Mouse (Mus musculus): ENCODE measurements around the gene Synj2.

The Synj2 gene

GRCm38 (mm10) chr17:5941230-5942043 is at the start of gene Synj2:
Synj2 (plus strand) TSS chr17:5941280.
- DNase-seq (ENCODE audit: extremely low spot score, low read depth, low spot score) = no peak

DNA sequence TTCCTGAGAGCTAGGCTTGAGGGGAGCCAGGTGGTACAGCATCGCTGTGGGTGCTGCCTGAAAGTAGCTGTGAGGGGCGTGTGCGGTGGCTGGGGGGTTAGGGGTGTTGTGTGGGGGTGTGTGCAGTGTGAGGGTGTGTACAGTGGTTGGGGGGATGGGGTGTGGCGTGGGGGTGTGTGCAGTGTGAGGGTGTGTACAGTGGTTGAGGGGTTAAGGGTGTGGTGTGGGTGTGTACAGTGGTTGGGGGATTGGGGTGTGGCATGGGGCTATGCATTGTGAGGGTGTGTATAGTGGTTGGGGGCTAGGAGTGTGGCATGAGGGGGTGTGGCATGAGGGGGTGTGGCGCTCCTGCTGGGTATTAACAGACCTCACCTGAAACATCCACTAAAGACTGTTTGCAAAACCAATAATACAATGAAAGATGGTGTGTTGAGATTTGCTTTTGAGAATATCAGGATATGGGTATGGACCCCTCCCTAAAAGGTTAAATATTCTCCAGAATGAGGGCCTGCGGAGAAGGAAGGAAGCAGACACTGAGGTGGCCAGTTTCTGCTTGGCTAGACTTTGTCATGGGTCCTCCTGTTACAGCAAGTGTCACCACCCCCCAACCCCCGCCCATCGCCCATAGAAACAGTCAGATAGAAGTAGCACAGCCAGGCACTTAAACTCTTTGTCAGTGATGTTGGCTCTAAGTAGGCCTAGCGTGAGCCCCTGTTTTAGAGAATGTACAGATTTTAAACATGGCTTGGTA is 49.0 kb upstream of the Synj2 start:
- no peak for DNase-seq (ENCODE audit: extremely low spot score, low read depth, low spot score)

DNA sequence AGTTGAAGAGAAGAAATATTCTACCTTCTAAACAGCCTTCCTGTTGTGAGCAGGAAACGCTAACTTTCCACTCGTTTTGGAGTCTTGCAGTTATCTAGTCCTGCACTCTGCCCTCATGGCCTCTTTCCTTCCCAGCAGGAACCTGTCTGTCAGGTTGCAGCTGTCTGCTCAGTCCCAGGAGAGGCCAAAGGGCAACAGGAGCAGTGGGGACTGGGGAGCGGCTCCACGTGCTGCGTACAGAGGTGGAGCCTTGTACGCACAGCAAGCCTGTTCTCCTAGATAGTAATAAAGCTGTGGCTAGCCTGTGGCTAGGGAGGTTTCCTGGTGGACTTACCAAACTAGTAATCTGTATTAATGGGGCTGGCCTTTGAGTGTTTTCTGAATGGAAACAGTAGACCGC is 48.0 kb upstream of the Synj2 start:
- DNase-seq (ENCODE audit: extremely low spot score, low read depth, low spot score) = no peak

DNA sequence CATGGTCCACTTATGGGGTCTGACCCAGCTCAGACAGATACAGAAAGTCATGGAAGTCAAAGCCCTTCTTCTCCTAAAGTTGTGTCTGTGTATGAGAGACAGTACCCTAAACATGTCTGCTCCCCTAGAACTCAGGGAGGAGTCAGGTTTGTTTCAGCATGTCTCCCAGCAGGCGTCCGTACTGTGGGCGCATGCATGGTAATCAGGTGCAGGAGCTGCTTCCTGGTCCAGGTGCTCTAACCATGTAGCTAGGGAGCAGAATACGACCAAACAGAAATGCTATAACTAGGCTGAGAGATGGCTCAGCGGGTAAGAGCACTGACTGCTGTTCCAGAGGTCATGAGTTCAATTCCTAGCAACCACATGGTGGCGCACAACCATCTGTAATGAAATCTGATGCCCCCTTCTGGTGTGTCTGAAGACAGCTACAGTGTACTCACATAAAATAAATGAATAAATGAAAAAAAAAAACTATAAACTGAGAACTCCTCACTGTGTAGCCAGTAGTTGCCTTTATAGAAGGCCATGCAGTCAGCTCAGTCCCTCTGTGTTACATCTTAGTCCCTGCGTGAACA is 47.4 kb upstream of the Synj2 start:
- no peak for DNase-seq (ENCODE audit: extremely low spot score, low read depth, low spot score)

GRCm38 (mm10) chr17:5896066-5896465 is 45.0 kb upstream of the Synj2 start:
- DNase-seq (ENCODE audit: extremely low spot score, low read depth, low spot score) = no peak

- DNase-seq (ENCODE audit: extremely low spot score, low read depth, low spot score) = no peak
These were observed 44.5 kb upstream of the Synj2 start for GRCm38 (mm10) chr17:5896607-5897006.

GRCm38 (mm10) chr17:5897326-5898200 is 43.5 kb upstream of the Synj2 start:
- no peak for DNase-seq (ENCODE audit: extremely low spot score, low read depth, low spot score)

GRCm38 (mm10) chr17:5899251-5899650 is 41.8 kb upstream of the Synj2 start:
- DNase-seq (ENCODE audit: extremely low spot score, low read depth, low spot score) = no peak

DNA sequence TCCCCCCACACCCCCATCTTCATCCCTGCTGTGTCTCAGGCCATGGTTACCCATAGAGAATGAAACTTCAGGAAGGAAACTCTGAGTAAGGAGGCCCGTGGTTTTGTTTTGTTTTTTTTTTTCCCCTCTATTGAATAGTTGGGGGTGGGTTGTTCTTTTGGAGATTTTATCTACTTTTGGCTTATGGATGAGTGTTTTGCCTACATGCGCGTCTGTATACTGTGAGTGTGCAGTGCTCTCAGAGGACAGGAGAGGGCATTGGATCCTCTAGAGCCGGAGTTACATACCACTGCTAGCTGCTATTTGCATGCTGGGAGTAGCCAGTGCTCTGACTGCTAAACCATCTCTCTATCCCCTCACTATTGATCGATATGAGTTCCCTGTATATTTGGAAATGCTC is 39.7 kb upstream of the Synj2 start:
- DNase-seq (ENCODE audit: extremely low spot score, low read depth, low spot score) = no peak

GRCm38 (mm10) chr17:5903630-5904301 is 37.3 kb upstream of the Synj2 start:
- DNase-seq (ENCODE audit: extremely low spot score, low read depth, low spot score) = no peak

GRCm38 (mm10) chr17:5909681-5910080 is 31.4 kb upstream of the Synj2 start:
- DNase-seq (ENCODE audit: extremely low spot score, low read depth, low spot score) = no peak

- DNase-seq (ENCODE audit: extremely low spot score, low read depth, low spot score) = no peak
These were observed 29.5 kb upstream of the Synj2 start for GRCm38 (mm10) chr17:5911591-5911990.

GRCm38 (mm10) chr17:5912797-5913196 is 28.3 kb upstream of the Synj2 start:
- DNase-seq (ENCODE audit: extremely low spot score, low read depth, low spot score) = no peak

DNA sequence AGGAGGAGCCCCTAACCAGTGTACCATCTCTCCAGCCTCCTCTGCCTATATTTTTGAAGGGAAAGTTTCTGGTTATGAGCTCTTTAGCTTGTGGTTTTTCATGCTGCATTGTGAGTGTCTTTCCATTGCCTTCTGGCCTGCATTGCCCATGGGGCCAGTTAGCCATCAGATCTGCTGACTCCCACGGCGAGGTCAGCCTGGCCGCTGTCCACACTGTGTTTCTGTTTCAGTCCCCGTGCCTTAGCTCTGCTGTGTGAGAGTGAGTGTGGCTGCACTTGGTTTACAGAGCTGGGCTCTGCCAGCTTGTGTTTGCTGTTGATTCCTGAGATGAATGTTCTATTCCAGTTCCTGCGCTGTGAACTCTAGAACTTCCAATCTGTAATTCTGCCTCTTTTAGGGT is 26.9 kb upstream of the Synj2 start:
- no peak for DNase-seq (ENCODE audit: extremely low spot score, low read depth, low spot score)

GRCm38 (mm10) chr17:5921954-5922353 is 19.1 kb upstream of the Synj2 start:
- no peak for DNase-seq (ENCODE audit: extremely low spot score, low read depth, low spot score)

DNA sequence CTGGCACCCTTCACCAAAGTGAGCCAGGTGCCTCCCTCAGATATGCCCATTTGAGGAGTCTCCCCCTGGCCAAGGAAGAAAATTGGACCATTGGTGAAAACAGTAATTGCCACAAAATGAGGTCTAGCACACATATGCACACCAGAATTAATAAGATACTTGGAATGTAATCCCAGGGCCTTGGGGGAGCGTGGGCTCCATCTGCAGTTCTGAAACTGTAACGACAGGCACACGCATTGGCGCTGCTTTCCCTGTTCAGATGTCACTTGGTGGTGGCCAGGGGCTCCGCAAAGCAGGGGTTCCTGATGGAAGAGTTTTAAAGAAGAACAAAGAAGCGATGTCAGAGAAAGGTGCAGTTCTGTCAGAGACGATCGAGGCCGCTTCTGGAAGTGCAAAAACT is 17.8 kb upstream of the Synj2 start:
- no peak for DNase-seq (ENCODE audit: extremely low spot score, low read depth, low spot score)

DNA sequence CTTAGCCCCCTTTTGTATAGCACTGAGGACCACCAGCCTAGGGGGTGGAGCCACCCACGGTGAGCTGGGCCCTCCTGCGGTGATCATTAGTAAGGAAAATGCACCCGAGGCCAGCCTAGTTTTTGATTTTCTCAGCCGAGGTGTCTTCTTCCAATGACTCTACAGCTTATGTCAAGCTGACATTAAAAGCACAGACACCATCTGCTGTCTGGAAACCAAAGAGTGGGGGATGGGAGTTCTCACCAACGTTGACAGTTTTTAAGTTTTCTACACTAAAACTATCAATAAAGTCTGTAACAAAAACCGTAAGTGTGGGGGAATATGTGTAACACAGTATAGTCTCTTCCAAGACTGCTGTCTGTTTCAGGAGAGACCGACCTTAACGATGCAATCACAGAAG is 16.8 kb upstream of the Synj2 start:
- DNase-seq (ENCODE audit: extremely low spot score, low read depth, low spot score) = no peak

- no peak for DNase-seq (ENCODE audit: extremely low spot score, low read depth, low spot score)
These were observed 14.4 kb upstream of the Synj2 start for GRCm38 (mm10) chr17:5926710-5927109.

DNA sequence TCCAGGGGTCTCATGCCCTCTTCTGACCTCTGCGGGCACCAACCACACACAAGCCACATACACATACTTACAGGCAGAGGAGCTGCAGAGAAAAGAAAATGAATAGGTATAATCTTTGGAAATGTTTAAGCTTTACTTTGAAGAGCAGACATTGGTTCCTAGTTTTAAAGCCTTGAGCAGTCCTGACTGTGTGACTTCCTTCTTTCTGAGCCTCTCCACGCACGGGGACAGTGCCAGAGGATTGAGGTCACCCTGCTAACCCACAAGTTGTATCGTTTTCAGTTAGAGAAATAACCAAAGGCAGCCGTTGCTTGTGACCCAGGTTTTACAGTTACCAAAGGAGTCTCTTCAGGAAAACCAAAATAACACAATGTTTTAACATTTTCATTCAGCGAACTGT is 12.0 kb upstream of the Synj2 start:
- DNase-seq (ENCODE audit: extremely low spot score, low read depth, low spot score) = no peak

- DNase-seq (ENCODE audit: extremely low spot score, low read depth, low spot score) = no peak
These were observed 8.9 kb upstream of the Synj2 start for GRCm38 (mm10) chr17:5932161-5932560.

All from hindlimb bud, embryonic 11.5 days (tissue).